Mouse (Mus musculus): ENCODE measurements around the gene Anxa4. TPM values are rescaled to one million over a fixed set of nuclear protein-coding genes. Genes with fewer than 3 reads are reported as not detected.

Anxa4 gene
- total and polyA plus RNA-seq, 2 experiments from 2014 or later, result 23.7 to 26.1 TPM

DNA sequence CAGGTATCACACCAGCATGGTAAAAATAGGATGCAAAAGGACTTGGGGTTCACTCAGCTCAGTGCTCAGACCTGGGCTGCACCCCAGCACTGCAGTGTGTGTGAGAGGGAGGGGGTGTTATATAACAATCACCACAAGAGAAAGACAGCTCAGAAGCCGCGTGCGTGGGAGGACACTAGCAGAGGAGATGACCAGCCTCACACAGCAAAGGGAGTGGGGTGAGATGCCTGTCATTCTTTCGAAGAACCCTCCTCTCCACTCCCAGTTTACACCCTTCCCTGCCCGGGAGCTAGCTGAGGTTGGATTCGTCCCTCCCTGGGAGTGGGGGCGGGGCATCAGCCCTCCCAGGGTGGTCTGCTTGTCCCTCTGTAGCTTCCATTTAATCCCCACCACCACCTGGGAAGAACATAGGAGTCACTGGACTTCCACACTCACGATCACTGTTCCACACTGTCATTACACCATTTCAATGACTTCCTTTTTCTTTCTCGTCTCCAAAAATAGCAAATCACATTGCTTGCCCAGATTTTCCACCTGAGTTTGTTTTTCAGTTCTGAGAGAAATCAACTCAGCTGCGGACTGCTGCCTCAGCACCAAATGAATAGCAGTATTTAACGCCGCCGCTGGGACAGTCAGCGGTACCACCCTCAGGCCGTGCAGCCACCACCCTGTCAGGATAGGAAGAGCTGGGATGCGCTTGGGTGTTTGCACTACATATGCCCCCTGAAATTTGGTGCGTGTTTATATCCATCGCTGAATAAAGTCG lies 29.1 kb upstream of the Anxa4 start:
- H3K4me1 ChIP-seq (ENCODE audit: control insufficient read depth, insufficient read depth), result peaks cover 21% of the 10 kb centered on the region
- H3K9ac ChIP-seq (replicated peaks; ENCODE audit: low read depth, low read length), result peak overlapping the region; percentile 14; the same call in 1 of the 2 replicates
- no peaks in the 10 kb centered on the region for H3K36me3 ChIP-seq (replicated peaks; ENCODE audit: control insufficient read depth, insufficient read depth, low read length)
- no peak for TF ChIP-seq EP300 (IDR thresholded peaks at IDR 0.05; ENCODE audit: low read depth)
- TF ChIP-seq CTCF (IDR thresholded peaks at IDR 0.05; ENCODE audit: low read depth), result no peak
- no peaks in the 10 kb centered on the region for H3K27me3 ChIP-seq (ENCODE audit: control insufficient read depth, insufficient read depth, low read length)
- no peaks in the 10 kb centered on the region for H3K9me3 ChIP-seq (replicated peaks; ENCODE audit: control insufficient read depth, low read length)
- peak overlapping the region; percentile 37 for H3K4me3 ChIP-seq (ENCODE audit: low read depth, low read length)
- 6% methylated on average over 19 of the region's 19 CpGs for WGBS
- H3K4me2 ChIP-seq (ENCODE audit: low read depth, low read length), result peak overlapping the region; percentile 65
- peak; percentile 78 for ATAC-seq (ENCODE audit: insufficient read depth, low read depth)
- peak overlapping the region; percentile 23 for H3K27ac ChIP-seq (ENCODE audit: low read depth)
- DNase-seq (ENCODE audit: low spot score), result peak; percentile 56

DNA sequence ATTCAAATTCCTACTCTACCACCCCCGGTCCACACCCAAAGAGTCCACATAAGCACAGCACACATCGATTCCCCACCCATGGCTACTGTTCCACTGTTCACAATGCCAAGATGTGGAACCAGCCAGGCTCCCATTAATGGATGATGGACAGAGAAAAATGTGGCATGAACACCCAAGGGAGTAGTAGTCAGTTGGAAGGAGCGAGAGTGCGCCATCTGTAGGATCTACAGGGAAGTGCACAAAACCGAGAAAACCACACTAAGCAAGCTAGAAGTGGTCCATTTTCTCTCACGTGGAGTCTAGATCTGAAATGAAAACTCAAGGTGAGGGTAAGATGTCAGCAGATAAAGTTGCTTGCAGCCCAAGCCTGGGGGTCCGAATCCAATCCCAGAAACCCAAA lies 27.3 kb upstream of the Anxa4 start:
- no peak overlapping the region for H3K4me3 ChIP-seq (ENCODE audit: low read depth, low read length)
- TF ChIP-seq EP300 (IDR thresholded peaks at IDR 0.05; ENCODE audit: low read depth) (no peak), CTCF (IDR thresholded peaks at IDR 0.05; ENCODE audit: low read depth) (peak; percentile 38)
- 72% methylated on average over 7 of the region's 7 CpGs for WGBS

DNA sequence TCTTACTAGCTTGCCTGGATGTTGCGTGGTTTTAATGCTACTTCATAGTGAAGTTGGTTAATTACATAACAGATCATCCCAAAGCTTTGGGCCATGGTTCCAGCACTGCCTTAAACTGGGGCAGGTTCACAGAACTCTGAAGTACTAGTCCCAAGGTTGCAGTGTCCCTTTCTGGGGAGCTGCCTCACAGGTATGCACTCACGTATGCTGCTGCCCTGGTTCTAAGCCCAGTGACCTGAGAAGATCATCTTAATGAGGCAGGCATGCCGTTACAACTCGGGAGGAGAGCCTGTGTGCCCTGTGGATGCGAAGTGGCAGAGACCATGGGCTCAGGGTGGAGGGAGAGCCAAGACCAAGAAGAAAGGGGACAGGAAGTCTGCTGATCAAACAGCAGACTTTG lies 26.5 kb upstream of the Anxa4 start:
- Histone ChIP-seq H3K36me3 (replicated peaks; ENCODE audit: control insufficient read depth, insufficient read depth, low read length) (no peaks in the 10 kb centered on the region), H3K4me1 (ENCODE audit: control insufficient read depth, insufficient read depth) (peaks cover 21% of the 10 kb centered on the region), H3K4me3 (ENCODE audit: low read depth, low read length) (no peak overlapping the region), H3K9ac (replicated peaks; ENCODE audit: low read depth, low read length) (no peak overlapping the region), H3K27ac (ENCODE audit: low read depth) (no peak overlapping the region), H3K27me3 (ENCODE audit: control insufficient read depth, insufficient read depth, low read length) (no peaks in the 10 kb centered on the region), H3K4me2 (ENCODE audit: low read depth, low read length) (no peak overlapping the region), H3K9me3 (replicated peaks; ENCODE audit: control insufficient read depth, low read length) (no peaks in the 10 kb centered on the region)
- WGBS, result 78% methylated on average over 5 of the region's 5 CpGs
- no peak for ATAC-seq (ENCODE audit: insufficient read depth, low read depth)
- DNase-seq (ENCODE audit: low spot score), result no peak
- TF ChIP-seq CTCF (IDR thresholded peaks at IDR 0.05; ENCODE audit: low read depth) (no peak), EP300 (IDR thresholded peaks at IDR 0.05; ENCODE audit: low read depth) (no peak)

More for the DNA sequence above, 27.3 kb upstream of the Anxa4 start:
- no peak for ATAC-seq (ENCODE audit: insufficient read depth, low read depth)
- Histone ChIP-seq H3K27ac (ENCODE audit: low read depth) (no peak overlapping the region), H3K36me3 (replicated peaks; ENCODE audit: control insufficient read depth, insufficient read depth, low read length) (no peaks in the 10 kb centered on the region), H3K4me1 (ENCODE audit: control insufficient read depth, insufficient read depth) (peaks cover 21% of the 10 kb centered on the region), H3K4me2 (ENCODE audit: low read depth, low read length) (no peak overlapping the region), H3K9me3 (replicated peaks; ENCODE audit: control insufficient read depth, low read length) (no peaks in the 10 kb centered on the region), H3K9ac (replicated peaks; ENCODE audit: low read depth, low read length) (no peak overlapping the region), H3K27me3 (ENCODE audit: control insufficient read depth, insufficient read depth, low read length) (no peaks in the 10 kb centered on the region)
- no peak for DNase-seq (ENCODE audit: low spot score)

DNA sequence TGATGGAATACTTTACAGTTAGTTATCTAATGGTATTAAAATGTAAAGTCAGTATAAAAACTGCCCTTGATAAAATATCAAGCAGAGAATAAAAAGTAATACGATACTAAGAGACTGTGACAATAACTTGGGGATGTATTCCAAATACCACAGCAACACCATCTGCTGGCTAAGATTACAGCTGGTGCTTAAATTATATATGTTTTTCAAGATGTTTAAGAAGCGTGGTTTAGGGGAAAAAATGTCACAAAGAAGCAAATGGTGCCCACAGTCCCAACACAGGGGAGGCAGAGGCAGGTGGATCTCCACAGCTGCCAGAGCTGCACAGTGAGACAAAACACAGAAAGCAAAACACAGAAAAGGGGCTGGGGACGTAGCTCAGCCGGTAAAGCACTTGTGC lies 25.5 kb upstream of the Anxa4 start:
- H3K27me3 ChIP-seq (ENCODE audit: control insufficient read depth, insufficient read depth, low read length), result no peaks in the 10 kb centered on the region
- H3K27ac ChIP-seq (ENCODE audit: low read depth), result no peak overlapping the region
- H3K9me3 ChIP-seq (replicated peaks; ENCODE audit: control insufficient read depth, low read length), result no peaks in the 10 kb centered on the region
- ATAC-seq (ENCODE audit: insufficient read depth, low read depth), result no peak
- H3K4me3 ChIP-seq (ENCODE audit: low read depth, low read length), result no peak overlapping the region
- H3K36me3 ChIP-seq (replicated peaks; ENCODE audit: control insufficient read depth, insufficient read depth, low read length), result no peaks in the 10 kb centered on the region
- no peak overlapping the region for H3K9ac ChIP-seq (replicated peaks; ENCODE audit: low read depth, low read length)
- no peak for DNase-seq (ENCODE audit: low spot score)
- peaks cover 15% of the 10 kb centered on the region for H3K4me1 ChIP-seq (ENCODE audit: control insufficient read depth, insufficient read depth)
- WGBS, result 77% methylated on average over 4 of the region's 4 CpGs
- no peak for TF ChIP-seq EP300 (IDR thresholded peaks at IDR 0.05; ENCODE audit: low read depth)
- TF ChIP-seq CTCF (IDR thresholded peaks at IDR 0.05; ENCODE audit: low read depth), result no peak
- no peak overlapping the region for H3K4me2 ChIP-seq (ENCODE audit: low read depth, low read length)

DNA sequence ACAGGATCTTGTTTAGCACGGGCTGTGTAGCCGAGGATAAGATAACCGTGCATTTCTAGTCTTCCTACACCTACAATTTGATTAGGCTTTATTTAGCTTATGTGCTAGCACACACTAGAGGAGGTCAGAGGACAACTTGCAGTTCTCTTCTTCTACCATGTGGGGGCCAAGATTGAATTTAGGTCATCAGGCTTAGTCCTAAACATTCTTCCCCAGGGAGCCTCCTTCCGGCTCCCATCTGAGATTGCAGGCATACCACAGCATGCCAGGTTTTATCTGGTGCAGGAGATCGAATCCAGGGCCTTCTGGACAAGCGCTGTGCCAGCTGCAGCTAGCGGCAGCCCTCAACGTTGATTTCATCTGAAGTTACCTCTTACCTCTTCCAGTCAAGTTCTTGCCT lies 23.2 kb upstream of the Anxa4 start:
- Histone ChIP-seq H3K9ac (replicated peaks; ENCODE audit: low read depth, low read length) (no peak overlapping the region), H3K27me3 (ENCODE audit: control insufficient read depth, insufficient read depth, low read length) (no peaks in the 10 kb centered on the region), H3K36me3 (replicated peaks; ENCODE audit: control insufficient read depth, insufficient read depth, low read length) (no peaks in the 10 kb centered on the region), H3K4me2 (ENCODE audit: low read depth, low read length) (no peak overlapping the region), H3K9me3 (replicated peaks; ENCODE audit: control insufficient read depth, low read length) (no peaks in the 10 kb centered on the region), H3K27ac (ENCODE audit: low read depth) (peak overlapping the region; percentile 51; the same call in 1 of the 2 replicates), H3K4me3 (ENCODE audit: low read depth, low read length) (no peak overlapping the region), H3K4me1 (ENCODE audit: control insufficient read depth, insufficient read depth) (no peaks in the 10 kb centered on the region)
- ATAC-seq (ENCODE audit: insufficient read depth, low read depth), result peak; percentile 73
- 6% methylated on average over 8 of the region's 8 CpGs for WGBS
- TF ChIP-seq CTCF (IDR thresholded peaks at IDR 0.05; ENCODE audit: low read depth) (peak; percentile 73), EP300 (IDR thresholded peaks at IDR 0.05; ENCODE audit: low read depth) (no peak)
- DNase-seq (ENCODE audit: low spot score), result peak; percentile 84

DNA sequence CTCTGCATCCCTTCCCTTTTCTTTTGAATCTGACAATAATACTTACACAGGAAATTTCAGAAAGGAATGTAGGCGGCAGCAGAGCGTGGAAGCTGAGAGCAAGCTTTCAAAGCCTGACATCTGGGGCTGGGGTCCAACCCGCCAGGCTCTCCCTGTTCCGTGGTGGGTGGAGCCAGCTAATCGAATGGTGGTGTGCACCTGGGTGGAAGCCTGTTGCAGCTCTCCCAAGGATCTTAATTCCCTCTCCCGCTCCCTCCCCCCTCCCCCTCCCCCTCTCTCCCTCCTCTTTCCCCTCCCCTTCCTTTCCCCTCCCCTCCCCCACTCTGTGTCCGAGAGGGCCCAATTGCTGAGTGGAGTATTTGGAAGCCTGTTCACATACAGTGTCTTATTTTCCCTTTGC lies 22.1 kb upstream of the Anxa4 start:
- Histone ChIP-seq H3K4me1 (ENCODE audit: control insufficient read depth, insufficient read depth) (no peaks in the 10 kb centered on the region), H3K27ac (ENCODE audit: low read depth) (no peak overlapping the region), H3K27me3 (ENCODE audit: control insufficient read depth, insufficient read depth, low read length) (no peaks in the 10 kb centered on the region), H3K4me3 (ENCODE audit: low read depth, low read length) (no peak overlapping the region), H3K36me3 (replicated peaks; ENCODE audit: control insufficient read depth, insufficient read depth, low read length) (no peaks in the 10 kb centered on the region), H3K9ac (replicated peaks; ENCODE audit: low read depth, low read length) (no peak overlapping the region), H3K4me2 (ENCODE audit: low read depth, low read length) (no peak overlapping the region), H3K9me3 (replicated peaks; ENCODE audit: control insufficient read depth, low read length) (no peaks in the 10 kb centered on the region)
- ATAC-seq (ENCODE audit: insufficient read depth, low read depth) (no peak), DNase-seq (ENCODE audit: low spot score) (no peak)
- TF ChIP-seq EP300 (IDR thresholded peaks at IDR 0.05; ENCODE audit: low read depth) (no peak), CTCF (IDR thresholded peaks at IDR 0.05; ENCODE audit: low read depth) (no peak)
- WGBS, result 24% methylated on average over 7 of the region's 7 CpGs
